Mouse (Mus musculus) v-Abl transformed pro-B cells (cell line): ENCODE measurements around the gene Gm10190.

ENCODE experiments used
- in situ Hi-C, 2 experiments: fragments of 400-800 bp; cut with MboI; formaldehyde crosslinking; loops; one replicate each; pipeline ENCODE4 v1.15.1; 2025; ENCODE audit not compliant: unreplicated experiment in 2 of 2

The Gm10190 gene

GRCm38 (mm10) chr17:80324521-80324920 is 48.8 kb downstream of the Gm10190 start:
- in situ Hi-C loops: loop anchor here in 1 of 2 experiments (25.0 kb wide), 1 partner anchor 662 kb away; no protein-coding TSS in a partner anchor

- in situ Hi-C loops: loop anchor here in 1 of 2 experiments (25.0 kb wide), 1 partner anchor 661 kb away; no protein-coding TSS in a partner anchor
Observed at GRCm38 (mm10) chr17:80323658-80324057, 49.7 kb downstream of the Gm10190 start.
